Mouse (Mus musculus): ENCODE results near the gene Espnl.
A peak's percentile ranks its signal among the peaks of the same experiment; 100 is the strongest.

DNA sequence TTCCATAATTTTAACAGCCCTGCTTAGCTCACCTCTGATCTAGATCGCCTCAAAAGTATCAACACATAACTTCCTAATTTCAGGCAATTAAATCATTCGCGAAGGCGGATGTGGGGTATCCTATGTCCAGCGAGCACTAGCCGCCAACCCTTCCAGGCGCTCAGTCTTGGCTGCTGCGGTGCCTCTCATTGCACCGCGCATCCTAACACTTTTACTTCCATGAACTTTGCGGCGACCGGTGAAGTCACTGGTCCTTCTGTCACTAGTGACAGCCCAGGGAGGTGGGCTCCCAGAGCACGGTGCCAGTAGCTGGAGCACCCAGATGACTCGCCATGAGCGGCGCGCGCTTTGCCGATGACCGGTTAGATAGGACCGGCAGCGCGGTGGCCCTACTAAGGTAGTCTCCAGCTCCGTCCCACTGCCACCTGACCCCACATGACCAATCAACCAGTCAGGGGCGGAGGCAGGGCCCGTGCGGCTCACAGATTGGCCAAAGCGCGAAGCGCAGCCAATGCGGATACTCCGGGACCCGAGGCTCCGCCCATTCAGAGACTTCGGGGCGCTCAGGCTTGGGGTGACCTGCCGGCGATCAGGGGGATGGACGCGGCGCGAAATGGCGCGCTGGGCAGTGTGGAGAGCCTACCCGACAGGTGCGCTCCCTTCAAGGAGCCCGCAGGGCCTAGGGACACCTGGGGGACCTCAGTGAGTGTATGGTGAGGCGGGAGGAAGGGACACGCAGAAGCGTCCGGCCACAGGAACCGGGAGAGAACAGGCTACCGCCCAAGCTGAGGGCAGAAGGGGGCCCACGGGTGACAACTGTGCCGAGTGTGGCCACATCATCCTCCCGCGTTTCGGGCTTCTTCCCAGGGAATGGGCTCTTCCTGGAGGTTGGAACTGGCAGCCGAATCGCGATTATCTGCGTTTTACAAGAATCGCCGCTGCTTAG is 23.8 kb upstream of the Espnl start, which contains the start of gene Scly:
- TF ChIP-seq CTCF (IDR thresholded peaks at IDR 0.05; ENCODE audit: low read depth): peak; percentile 57
- no peak for TF ChIP-seq EP300 (IDR thresholded peaks at IDR 0.05; ENCODE audit: low read depth)
